Mouse (Mus musculus) bone marrow macrophage, adult 2 months (primary cell): ENCODE results near the gene Ifnar1. TPM values are rescaled to one million over a fixed set of nuclear protein-coding genes. Genes with fewer than 3 reads are reported as not detected.

ENCODE experiments used
- H3K27ac ChIP-seq: 2 replicates; pipeline ENCODE4 v1.5.1; 2012; ENCODE audit warnings: low read depth, low read length; ENCODE audit not compliant: insufficient read depth
- H3K4me1 ChIP-seq: 2 replicates; pipeline ENCODE4 v1.6.1; 2012; ENCODE audit warnings: low read length; ENCODE audit not compliant: control insufficient read depth, insufficient read depth
- H3K4me3 ChIP-seq: 2 replicates; pipeline ENCODE4 v1.5.1; 2012; ENCODE audit warnings: mild to moderate bottlenecking, low read length, moderate library complexity; ENCODE audit not compliant: insufficient read depth
- CTCF ChIP-seq: IDR thresholded peaks from 2 replicates; pipeline ENCODE4 v1.5.1; 2012; ENCODE audit warnings: low read depth, mild to moderate bottlenecking, low read length, moderate library complexity
- POLR2A ChIP-seq: IDR thresholded peaks from 2 replicates; pipeline ENCODE4 v1.6.1; 2012; ENCODE audit warnings: mild to moderate bottlenecking, low read depth, low read length, borderline replicate concordance
- polyA plus RNA-seq: library from polyadenylated mRNA; stranded (reverse); fragments of >200 nt; gene quantifications from 2 replicates; pipeline ENCODE4 v1.2.4, GENCODE M21; 2012; ENCODE audit not compliant: missing spikeins, insufficient read depth, insufficient read length

The Ifnar1 gene
- polyA plus RNA-seq, 1 experiment = 92.5 TPM

DNA sequence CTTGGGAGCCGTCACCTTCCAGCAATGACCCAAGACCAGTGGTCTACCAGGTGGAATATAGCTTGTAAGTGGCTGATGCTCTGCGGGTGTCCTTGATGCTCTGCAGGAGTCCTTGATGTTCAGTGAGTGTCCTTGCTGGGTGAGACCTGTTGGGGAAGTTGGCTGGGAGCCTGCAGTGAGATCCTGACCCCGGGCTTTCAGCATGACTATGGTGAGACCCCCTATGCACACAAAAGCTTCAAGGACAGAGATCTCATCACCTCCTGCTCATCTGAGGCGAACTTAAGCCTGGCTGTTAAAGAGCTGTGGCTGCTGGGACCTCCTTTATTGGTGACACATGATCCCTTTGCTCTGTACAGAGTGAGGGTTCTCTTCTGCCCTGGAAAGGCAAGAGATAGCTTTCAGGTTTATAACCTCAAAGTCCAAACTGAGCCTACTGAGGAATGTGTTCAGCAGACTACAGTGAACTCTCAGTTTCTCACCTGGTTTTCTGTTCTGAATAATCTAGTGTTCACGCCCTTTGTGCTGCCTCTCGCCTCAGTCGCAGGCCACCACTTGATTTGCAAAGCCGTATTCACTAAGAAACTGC lies 70.1 kb downstream of the Ifnar1 start:
- TF ChIP-seq CTCF (no peak), POLR2A (no peak)
- peaks cover 19% of the 10 kb centered on the region for H3K4me1 ChIP-seq
- H3K4me3 ChIP-seq = no peak overlapping the region
- no peak overlapping the region for H3K27ac ChIP-seq

DNA sequence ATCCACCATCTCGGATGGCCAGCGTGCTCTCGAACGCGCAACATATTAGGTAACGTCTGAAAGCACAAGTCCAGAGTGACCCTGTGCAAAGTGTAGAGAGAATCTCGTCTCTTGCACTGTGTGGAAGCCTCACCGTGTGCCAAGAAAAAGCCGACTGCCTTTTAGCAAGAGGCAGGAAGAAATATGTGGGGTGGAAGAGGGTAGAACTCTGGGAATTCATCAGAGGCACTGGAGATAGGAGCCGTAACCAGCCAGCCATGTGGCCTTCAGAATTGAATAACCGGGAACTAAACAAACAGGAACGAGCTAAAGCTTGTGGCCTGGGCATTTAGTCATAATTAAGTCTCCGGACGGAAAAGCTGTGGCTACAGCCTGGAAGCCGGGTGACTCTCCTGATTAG lies 71.6 kb downstream of the Ifnar1 start:
- H3K4me3 ChIP-seq = no peak overlapping the region
- TF ChIP-seq POLR2A = no peak
- no peak for TF ChIP-seq CTCF
- H3K4me1 ChIP-seq = peaks cover 27% of the 10 kb centered on the region
- H3K27ac ChIP-seq = no peak overlapping the region

Other genes with a start within 250 kb of the Ifnar1 start
- not detected in 2 replicates for gene Olig1, start 215.5 kb upstream of the Ifnar1 start, polyA plus RNA-seq
- 237 and 238 TPM in 2 replicates for gene Ifnar2, start 112.5 kb upstream of the Ifnar1 start, polyA plus RNA-seq
- gene Gm21970, start 93.5 kb upstream of the Ifnar1 start, polyA plus RNA-seq = not detected in 2 replicates
- gene Il10rb, start 79.1 kb upstream of the Ifnar1 start, polyA plus RNA-seq = 345 and 358 TPM in 2 replicates
- gene Ifngr2, start 61.8 kb downstream of the Ifnar1 start, polyA plus RNA-seq = 193 and 222 TPM in 2 replicates
- 78.7 and 80.3 TPM in 2 replicates for gene Tmem50b, start 112.6 kb downstream of the Ifnar1 start, polyA plus RNA-seq
- gene Dnajc28, start 133.8 kb downstream of the Ifnar1 start, polyA plus RNA-seq = 7.5 and 7.9 TPM in 2 replicates
- gene Gart, start 161.7 kb downstream of the Ifnar1 start, polyA plus RNA-seq = 27.6 and 31.6 TPM in 2 replicates
- 237 and 238 TPM in 2 replicates for gene Son, start 162.3 kb downstream of the Ifnar1 start, polyA plus RNA-seq
- gene Donson, start 203.5 kb downstream of the Ifnar1 start, polyA plus RNA-seq = 12.2 and 14.5 TPM in 2 replicates
- 55.0 and 61.5 TPM in 2 replicates for gene Cryzl1, start 243.7 kb downstream of the Ifnar1 start, polyA plus RNA-seq
- gene Itsn1, start 244.0 kb downstream of the Ifnar1 start, polyA plus RNA-seq = 110 and 130 TPM in 2 replicates